Mouse (Mus musculus) lung, embryonic 16.5 days (tissue): ENCODE measurements around the gene Clstn1. TPM values are rescaled to one million over a fixed set of nuclear protein-coding genes. Genes with fewer than 3 reads are reported as not detected.
A peak's percentile ranks its signal among the peaks of the same experiment; 100 is the strongest.

Source experiments
- ATAC-seq: fragments of 200-750 bp; cut with Nextera tagmentation; 2 replicates; pipeline ENCODE4 v1.8.0; 2017; ENCODE audit warnings: low read depth, mild to moderate bottlenecking, moderate library complexity
- H3K27ac ChIP-seq: fragments of 300-500 bp; sonication (generic); 2 replicates; pipeline ENCODE4 v1.5.1; 2014; ENCODE audit warnings: mild to moderate bottlenecking, control low read depth, low read length
- H3K27me3 ChIP-seq: fragments of 300-500 bp; sonication (generic); 2 replicates; pipeline ENCODE4 v1.6.1; 2014; ENCODE audit warnings: low read depth, low read length, mixed read lengths; ENCODE audit not compliant: control insufficient read depth, insufficient read depth
- H3K36me3 ChIP-seq: fragments of 300-500 bp; sonication (generic); 2 replicates; pipeline ENCODE4 v1.6.1; 2014; ENCODE audit warnings: low read length; ENCODE audit not compliant: control insufficient read depth, insufficient read depth
- H3K4me1 ChIP-seq: fragments of 300-500 bp; sonication (generic); replicated peaks from 2 replicates; pipeline ENCODE4 v1.6.1; 2014; ENCODE audit warnings: low read length, mixed read lengths; ENCODE audit not compliant: control insufficient read depth, insufficient read depth
- H3K4me2 ChIP-seq: fragments of 300-500 bp; sonication (generic); 2 replicates; pipeline ENCODE4 v1.6.1; 2014; ENCODE audit warnings: low read depth, low read length, control low read depth
- H3K4me3 ChIP-seq: fragments of 300-500 bp; sonication (generic); 2 replicates; pipeline ENCODE4 v1.5.1; 2014; ENCODE audit warnings: mild to moderate bottlenecking, low read length, control low read depth
- H3K9ac ChIP-seq: fragments of 300-500 bp; sonication (generic); 2 replicates; pipeline ENCODE4 v1.6.1; 2014; ENCODE audit warnings: low read length, control low read depth
- H3K9me3 ChIP-seq: fragments of 300-500 bp; sonication (generic); 2 replicates; pipeline ENCODE4 v1.6.1; 2016; ENCODE audit warnings: low read length; ENCODE audit not compliant: control insufficient read depth
- WGBS: fragments of 180-500 bp; shearing (Covaris S2); extraction: QIAGEN DNeasy Blood & Tissue Kit; methylation state at CpG from one replicate; pipeline ENCODE4 v1.1.7; 2014; 5-methylcytosine and 5-hydroxymethylcytosine counted together
- polyA plus RNA-seq: library from polyadenylated mRNA; unstranded; fragments of >200 nt; fragmentation: Nextera tagmentation; extraction: Ambion mirVana; gene quantifications from 2 replicates; pipeline ENCODE4 v1.2.1, GENCODE M21; 2015

Gene Clstn1
- polyA plus RNA-seq, 1 experiment from 2014 or later, result 13.6 TPM

- H3K4me2 ChIP-seq, result no peak overlapping the region
- no peaks in the 10 kb centered on the region for H3K27me3 ChIP-seq
- no peak overlapping the region for H3K9ac ChIP-seq
- WGBS, result 67% methylated on average over 6 of the region's 6 CpGs
- no peaks in the 10 kb centered on the region for H3K36me3 ChIP-seq
- no peak for ATAC-seq
- no peak overlapping the region for H3K4me3 ChIP-seq
- no peak overlapping the region for H3K27ac ChIP-seq
- no peaks in the 10 kb centered on the region for H3K4me1 ChIP-seq
- no peaks in the 10 kb centered on the region for H3K9me3 ChIP-seq
Observed at GRCm38 (mm10) chr4:149665016-149665691, 78.9 kb downstream of the Clstn1 start.

- 82% methylated on average over 6 of the region's 6 CpGs for WGBS
- Histone ChIP-seq H3K27ac (no peak overlapping the region), H3K4me1 (no peaks in the 10 kb centered on the region), H3K4me3 (no peak overlapping the region), H3K27me3 (no peaks in the 10 kb centered on the region), H3K4me2 (no peak overlapping the region), H3K9ac (no peak overlapping the region), H3K9me3 (no peaks in the 10 kb centered on the region), H3K36me3 (no peaks in the 10 kb centered on the region)
- ATAC-seq, result no peak
Observed at GRCm38 (mm10) chr4:149665692-149666090, 79.4 kb downstream of the Clstn1 start.

GRCm38 (mm10) chr4:149671175-149671574, 84.9 kb downstream of the Clstn1 start:
- Histone ChIP-seq H3K4me1 (peaks cover 7% of the 10 kb centered on the region), H3K9ac (no peak overlapping the region), H3K36me3 (no peaks in the 10 kb centered on the region), H3K27ac (no peak overlapping the region), H3K4me2 (no peak overlapping the region), H3K9me3 (no peaks in the 10 kb centered on the region), H3K4me3 (no peak overlapping the region), H3K27me3 (peaks cover 11% of the 10 kb centered on the region; the same call in 1 of the 2 replicates)
- WGBS, result 93% methylated on average over 6 of the region's 6 CpGs
- ATAC-seq, result no peak

- Histone ChIP-seq H3K36me3 (no peaks in the 10 kb centered on the region), H3K4me2 (no peak overlapping the region), H3K27me3 (peaks cover 11% of the 10 kb centered on the region; the same call in 1 of the 2 replicates), H3K9ac (no peak overlapping the region), H3K27ac (no peak overlapping the region), H3K4me3 (no peak overlapping the region), H3K4me1 (peaks cover 10% of the 10 kb centered on the region), H3K9me3 (no peaks in the 10 kb centered on the region)
- WGBS, result 89% methylated on average over 5 of the region's 5 CpGs
- ATAC-seq, result no peak
Observed at GRCm38 (mm10) chr4:149672747-149673146, 86.5 kb downstream of the Clstn1 start.

- ATAC-seq, result no peak
- peak overlapping the region; percentile 67 for H3K4me3 ChIP-seq
Observed at GRCm38 (mm10) chr4:149674814-149675377, 88.6 kb downstream of the Clstn1 start.

GRCm38 (mm10) chr4:149675378-149676261, 89.4 kb downstream of the Clstn1 start:
- ATAC-seq, result peak; percentile 97
- H3K4me3 ChIP-seq, result peak overlapping the region; percentile 67
- 1% methylated on average over 54 of the region's 60 CpGs for WGBS
- H3K27me3 ChIP-seq, result peaks cover 11% of the 10 kb centered on the region; the same call in 1 of the 2 replicates
- H3K4me1 ChIP-seq, result peaks cover 10% of the 10 kb centered on the region
- peak overlapping the region; percentile 67 for H3K9ac ChIP-seq
- H3K36me3 ChIP-seq, result no peaks in the 10 kb centered on the region
- no peak overlapping the region for H3K27ac ChIP-seq
- H3K4me2 ChIP-seq, result peak overlapping the region; percentile 98
- H3K9me3 ChIP-seq, result no peaks in the 10 kb centered on the region

More at GRCm38 (mm10) chr4:149674814-149675377, 88.6 kb downstream of the Clstn1 start:
- no peak overlapping the region for H3K27ac ChIP-seq
- no peaks in the 10 kb centered on the region for H3K36me3 ChIP-seq
- H3K27me3 ChIP-seq, result peaks cover 11% of the 10 kb centered on the region; the same call in 1 of the 2 replicates
- H3K4me2 ChIP-seq, result peak overlapping the region; percentile 98
- no peaks in the 10 kb centered on the region for H3K9me3 ChIP-seq
- H3K9ac ChIP-seq, result peak overlapping the region; percentile 67
- WGBS, result 10% methylated on average over 8 of the region's 8 CpGs
- peaks cover 10% of the 10 kb centered on the region for H3K4me1 ChIP-seq

GRCm38 (mm10) chr4:149678006-149678405, 91.7 kb downstream of the Clstn1 start:
- Histone ChIP-seq H3K4me1 (peaks cover 10% of the 10 kb centered on the region), H3K4me3 (no peak overlapping the region), H3K4me2 (no peak overlapping the region), H3K9me3 (no peaks in the 10 kb centered on the region), H3K27ac (no peak overlapping the region), H3K9ac (no peak overlapping the region), H3K36me3 (no peaks in the 10 kb centered on the region), H3K27me3 (peaks cover 11% of the 10 kb centered on the region; the same call in 1 of the 2 replicates)
- WGBS, result 50% methylated on average over 1 of the region's 1 CpGs
- no peak for ATAC-seq

GRCm38 (mm10) chr4:149679056-149679770, 92.9 kb downstream of the Clstn1 start:
- H3K4me2 ChIP-seq, result no peak overlapping the region
- H3K9me3 ChIP-seq, result no peaks in the 10 kb centered on the region
- no peak for ATAC-seq
- peaks cover 8% of the 10 kb centered on the region; the same call in 1 of the 2 replicates for H3K27me3 ChIP-seq
- 44% methylated on average over 11 of the region's 11 CpGs for WGBS
- H3K36me3 ChIP-seq, result no peaks in the 10 kb centered on the region
- no peak overlapping the region for H3K9ac ChIP-seq
- no peak overlapping the region for H3K27ac ChIP-seq
- H3K4me3 ChIP-seq, result no peak overlapping the region
- H3K4me1 ChIP-seq, result peaks cover 10% of the 10 kb centered on the region
